Mouse (Mus musculus) brain, embryonic 18.5 days (tissue): ENCODE data around the gene Ugt1a2.
"Not testable (repeated sequence)": the region's sequence is repeated elsewhere in the genome, so short reads cannot be mapped to it uniquely, and the experiment has no call there.

ENCODE experiments used
- DNase-seq: peaks from one replicate; pipeline ENCODE4 v3.0.0-alpha.2; 2012; ENCODE audit warnings: low read depth, low spot score

The Ugt1a2 gene

DNA sequence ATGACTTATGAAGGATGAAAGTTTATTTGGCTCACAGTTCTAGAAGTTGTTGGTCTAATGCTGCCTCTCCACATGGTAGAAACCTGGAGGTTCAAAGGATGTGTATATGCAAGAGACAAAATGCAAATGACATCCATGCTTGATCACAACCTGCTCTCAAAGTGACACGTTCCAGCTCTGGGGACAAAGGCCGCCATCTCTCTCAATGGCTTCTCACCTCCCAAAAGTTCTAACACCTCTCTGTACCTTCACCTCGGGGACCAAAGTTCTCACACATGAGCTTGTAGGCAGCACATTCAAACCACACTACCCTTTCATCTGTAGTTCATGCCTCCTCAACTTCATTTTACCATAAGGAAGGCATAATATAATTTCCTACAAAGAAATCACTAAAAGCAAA is 17.2 kb downstream of the Ugt1a2 start:
- no peak for DNase-seq

DNA sequence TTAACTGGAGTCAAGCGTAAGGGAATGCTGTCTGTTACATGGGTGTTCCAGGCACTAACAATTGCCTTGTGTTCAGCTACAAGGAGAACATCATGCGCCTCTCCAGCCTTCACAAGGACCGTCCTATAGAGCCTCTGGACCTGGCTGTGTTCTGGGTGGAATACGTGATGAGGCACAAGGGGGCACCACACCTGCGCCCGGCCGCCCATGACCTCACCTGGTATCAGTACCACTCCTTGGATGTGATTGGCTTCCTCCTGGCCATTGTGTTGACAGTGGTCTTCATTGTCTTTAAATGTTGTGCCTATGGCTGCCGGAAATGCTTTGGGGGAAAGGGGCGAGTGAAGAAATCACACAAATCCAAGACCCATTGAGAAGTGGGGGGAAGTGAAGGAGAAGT is 17.6 kb downstream of the Ugt1a2 start:
- no peak for DNase-seq

DNA sequence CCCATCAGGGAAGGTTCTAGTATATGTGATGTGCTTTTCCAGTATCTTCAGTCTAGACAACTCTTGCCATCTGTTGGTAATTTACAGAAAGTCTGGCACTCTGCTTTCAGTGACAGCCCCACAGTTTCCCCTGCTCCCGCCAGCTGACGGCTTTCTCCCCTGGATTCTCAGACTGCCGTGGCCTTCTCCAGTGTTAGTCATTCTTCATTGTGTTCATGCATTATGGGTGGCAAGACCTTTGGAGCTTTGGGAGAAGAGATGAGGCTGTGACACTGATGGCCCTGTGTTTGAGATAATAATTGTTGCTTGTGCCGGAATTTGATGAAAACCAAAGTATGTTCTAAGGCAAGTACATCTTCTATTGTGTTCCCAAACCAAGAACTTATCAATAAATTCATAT is 18.2 kb downstream of the Ugt1a2 start:
- DNase-seq = no peak

DNA sequence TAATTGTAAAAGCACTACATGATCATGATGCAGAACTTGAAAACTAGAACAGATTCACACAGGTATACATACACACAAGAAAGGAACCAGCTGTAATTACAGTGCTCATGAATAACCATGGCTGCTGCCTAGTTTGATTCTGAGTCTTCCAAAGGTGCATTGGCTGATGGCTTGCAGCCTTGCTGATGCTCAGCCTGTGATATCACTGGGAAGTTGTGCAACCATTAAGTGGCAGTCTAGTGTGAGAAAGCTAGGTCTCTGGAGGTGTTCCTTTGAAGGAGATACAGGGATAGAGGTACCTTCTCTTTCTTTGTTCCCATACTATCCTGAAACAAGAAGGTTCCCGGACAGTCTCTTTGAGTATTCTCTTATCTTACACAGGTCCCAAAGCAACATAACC is 18.7 kb downstream of the Ugt1a2 start:
- no peak for DNase-seq

DNA sequence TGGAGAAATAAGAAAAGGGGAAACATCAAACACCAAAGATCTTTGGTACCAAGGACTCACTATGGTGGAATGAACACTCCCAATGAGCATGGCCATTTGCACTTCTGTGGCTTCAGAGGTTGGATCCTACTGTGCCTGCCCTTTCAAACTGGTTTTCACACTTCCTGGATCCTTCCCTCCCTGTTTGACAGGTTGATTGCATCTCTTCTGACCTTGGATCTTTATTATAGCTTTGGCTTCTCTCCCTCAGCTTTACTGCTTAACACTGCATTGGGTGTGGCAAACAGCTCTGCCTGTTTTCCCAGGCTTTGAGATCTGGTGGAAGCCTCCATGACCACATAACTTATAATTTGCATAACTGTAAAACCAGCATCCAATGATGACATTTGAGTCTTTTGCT is 19.9 kb downstream of the Ugt1a2 start:
- DNase-seq = no peak

DNA sequence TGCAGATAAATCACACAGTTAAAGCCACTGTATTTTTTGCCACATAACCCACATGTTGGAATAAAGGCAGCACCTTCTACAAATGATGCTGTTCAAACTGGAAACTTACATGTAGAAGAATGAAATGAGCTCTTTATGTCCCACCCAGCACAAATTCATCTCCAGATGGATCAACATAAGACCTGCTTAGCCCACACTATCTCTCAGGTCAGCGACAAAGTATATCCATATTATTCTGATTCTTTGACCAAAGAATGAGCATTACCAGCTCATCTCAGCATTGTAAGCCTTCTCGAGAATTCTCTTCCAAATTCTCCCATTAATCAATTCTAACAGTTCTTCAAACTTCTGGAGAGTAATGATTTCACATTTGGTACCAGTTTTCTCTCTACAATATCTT is 21.8 kb downstream of the Ugt1a2 start:
- DNase-seq = no peak

DNA sequence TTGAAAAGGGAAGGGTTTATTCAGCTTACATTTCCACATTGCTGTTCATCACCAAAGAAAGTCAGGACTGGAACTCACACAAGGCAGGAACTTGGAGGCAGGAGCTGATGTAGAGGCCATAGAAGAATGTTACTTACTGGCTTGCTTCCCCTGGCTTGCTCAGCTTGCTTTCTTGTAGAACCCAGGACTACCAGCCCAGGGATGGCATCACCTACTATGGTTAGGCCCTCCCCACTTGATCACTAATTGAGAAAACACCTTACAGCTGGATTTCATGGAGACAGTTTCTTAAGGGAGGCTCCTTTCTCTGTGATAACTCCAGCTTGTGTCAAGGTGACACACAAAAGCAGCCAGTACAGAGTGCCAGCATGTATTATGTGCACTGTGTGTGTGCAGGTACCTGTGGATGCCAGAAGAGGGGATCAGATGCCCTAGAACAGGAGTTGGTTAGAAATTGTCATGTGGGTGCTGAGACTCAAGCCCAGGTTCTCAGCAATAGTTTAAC is 22.7 kb downstream of the Ugt1a2 start:
- not testable (repeated sequence) for DNase-seq

DNA sequence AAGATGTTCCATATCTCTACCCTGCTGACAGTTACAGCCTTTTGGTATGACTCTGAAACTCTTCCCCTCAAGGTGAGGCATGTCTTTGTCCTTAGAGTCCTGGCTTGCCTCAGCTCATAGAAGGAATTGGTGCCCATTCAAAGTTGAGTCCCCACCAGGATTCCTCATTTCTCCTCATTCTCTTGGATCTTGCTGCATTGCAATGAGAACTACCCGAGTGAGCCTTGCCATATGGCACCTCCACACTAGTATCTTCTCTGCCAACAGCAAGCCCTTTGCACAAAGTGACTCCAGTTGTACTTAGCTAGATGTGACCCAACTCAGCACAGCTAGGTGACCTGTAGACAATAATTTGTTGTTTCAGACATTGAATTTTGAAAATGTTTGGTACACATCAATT is 23.2 kb downstream of the Ugt1a2 start:
- no peak for DNase-seq

DNA sequence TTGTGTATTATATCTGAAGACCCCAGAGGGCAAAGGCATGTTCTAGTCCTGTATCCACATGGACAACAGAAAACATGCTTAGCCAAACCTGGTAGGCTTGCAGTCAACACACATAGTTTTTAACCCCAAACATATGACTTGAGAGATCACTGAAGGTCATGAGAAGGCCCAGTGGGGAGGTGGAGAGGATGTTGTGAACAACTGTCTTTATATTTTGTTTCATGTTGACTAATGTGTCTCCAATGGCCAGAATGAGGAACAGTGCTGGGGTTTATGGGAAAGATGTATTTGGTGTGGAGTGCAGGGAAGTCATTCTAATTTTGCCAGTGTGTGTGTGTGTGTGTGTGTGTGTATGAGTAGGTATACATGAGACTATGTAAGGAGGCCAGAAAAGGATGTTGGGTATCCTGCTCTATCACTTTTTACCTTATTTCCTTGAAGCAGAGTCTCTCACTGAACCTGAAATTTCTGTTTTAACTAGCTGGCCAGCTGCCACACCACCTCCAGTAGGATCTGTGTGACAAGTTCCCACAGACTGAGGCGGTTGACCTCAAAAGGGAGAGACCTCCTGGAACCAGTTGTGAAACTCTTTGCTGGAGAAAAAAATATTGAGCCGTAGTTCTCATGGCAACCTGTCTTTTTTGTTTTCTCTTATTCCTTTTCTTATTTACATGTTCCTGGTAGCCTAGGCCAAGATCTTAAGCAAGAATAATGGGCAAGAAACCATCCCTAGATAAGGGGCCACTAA is 23.8 kb downstream of the Ugt1a2 start:
- no peak for DNase-seq

DNA sequence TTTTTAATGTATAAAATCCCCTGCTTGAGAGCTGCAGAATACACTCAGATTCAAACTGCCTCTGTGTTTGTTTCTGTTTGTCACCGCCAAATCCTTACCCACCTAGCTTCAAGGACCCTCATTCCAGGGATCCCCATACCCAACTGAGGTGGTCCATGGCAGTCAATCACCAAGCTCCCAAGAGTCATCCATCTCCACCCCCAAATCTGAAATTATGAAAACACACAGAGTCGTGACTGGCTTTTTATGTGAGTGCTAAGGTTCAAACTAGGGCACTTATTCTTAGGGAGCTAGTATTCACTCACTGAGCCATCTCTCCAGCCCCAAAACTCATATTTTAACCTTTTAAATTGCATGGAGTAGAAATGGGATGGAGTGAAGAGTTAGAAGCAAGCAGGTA is 24.9 kb downstream of the Ugt1a2 start:
- not testable (repeated sequence) for DNase-seq

DNA sequence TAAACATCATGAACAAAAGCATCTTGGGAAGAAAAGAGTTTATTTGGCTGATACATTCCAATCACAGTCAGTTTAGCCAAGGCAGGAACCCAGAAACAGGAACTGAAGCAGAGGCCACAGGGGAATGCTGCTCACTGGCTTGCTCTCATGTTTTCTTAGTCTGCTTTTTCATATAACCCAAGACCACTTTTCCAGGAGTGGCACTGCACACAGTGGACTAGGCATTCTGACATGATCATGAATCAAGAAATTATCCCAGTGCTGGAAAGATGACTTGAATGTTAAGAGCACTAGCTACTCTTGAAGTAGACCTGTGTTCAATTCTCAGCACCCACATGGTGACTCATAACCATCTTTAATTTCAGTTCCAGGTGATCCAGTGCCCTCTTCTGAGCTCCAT is 25.3 kb downstream of the Ugt1a2 start:
- no peak for DNase-seq

DNA sequence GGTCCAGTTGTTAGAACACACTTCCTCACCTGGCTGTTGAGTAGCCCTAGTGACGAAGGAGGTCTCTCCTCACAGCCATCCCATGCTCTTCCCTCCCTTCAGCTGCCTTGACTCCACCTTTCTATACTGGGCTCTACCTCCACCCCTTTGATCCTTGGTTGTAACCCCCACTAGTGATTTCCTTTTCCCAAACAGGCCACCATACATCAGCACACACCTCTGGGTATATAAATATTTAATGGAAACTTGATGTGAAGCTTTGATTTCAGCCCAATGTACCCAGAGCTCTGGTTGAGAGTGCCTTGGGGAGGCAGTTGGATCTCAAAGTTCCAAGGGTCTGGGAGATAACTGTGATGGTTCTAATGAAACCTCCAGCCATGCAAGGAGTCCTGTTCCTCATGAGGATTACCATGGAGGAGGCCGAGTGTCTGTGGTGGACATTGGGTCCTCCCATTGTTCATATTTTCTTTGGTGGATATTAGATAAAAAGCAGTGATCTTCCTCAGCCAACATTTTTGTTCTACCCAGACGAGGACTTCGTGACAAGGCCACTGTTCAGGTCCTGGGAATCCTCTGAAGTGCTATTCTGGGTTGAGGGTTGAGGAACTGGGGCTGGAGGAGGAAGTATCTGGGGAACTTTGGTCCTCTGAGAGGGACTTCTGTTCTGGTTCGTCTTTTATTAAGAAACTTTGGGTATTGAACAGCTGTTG is 26.4 kb downstream of the Ugt1a2 start, which contains the start of gene Mroh2a:
Gene Mroh2a (plus strand): TSS at position 317 of the 710 bp plus-strand sequence.
- no peak for DNase-seq

DNA sequence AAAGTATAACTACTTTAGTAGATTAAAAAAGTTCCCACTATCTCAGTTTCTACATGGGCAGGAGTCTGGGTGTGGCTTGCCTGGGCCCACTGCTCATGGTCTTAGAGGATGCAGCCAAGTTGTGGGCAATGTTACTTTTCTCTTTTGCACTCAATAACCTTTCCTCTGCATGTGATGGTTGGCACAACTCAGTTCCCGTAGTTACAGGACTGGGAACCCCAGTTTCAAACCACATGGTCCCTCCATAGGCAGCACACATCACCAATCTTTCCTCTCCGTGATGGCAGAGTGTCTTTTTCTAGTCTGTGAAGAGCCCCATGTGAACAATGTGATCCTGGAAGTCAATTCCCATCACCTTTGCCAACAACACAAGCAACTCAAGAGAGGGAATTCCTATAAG is 27.1 kb downstream of the Ugt1a2 start:
- DNase-seq = no peak

DNA sequence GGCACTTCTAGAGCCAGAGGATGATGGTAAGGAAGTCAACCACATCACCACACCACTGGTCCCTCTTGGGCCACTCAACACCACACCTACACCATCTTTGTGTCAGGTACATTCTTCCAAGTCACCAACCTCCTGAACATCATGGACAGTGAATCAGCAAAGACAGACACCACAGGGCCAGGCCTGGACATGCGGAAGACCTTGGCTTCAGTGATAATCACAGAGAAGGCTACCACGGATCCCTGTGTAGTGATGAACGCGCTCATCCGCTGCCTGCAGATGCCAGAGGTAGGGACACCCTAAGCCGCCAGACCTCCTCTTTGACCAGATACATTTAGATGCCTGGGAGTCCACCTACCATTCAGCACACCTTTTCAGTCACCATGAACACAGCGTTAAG is 27.7 kb downstream of the Ugt1a2 start:
- DNase-seq = no peak

DNA sequence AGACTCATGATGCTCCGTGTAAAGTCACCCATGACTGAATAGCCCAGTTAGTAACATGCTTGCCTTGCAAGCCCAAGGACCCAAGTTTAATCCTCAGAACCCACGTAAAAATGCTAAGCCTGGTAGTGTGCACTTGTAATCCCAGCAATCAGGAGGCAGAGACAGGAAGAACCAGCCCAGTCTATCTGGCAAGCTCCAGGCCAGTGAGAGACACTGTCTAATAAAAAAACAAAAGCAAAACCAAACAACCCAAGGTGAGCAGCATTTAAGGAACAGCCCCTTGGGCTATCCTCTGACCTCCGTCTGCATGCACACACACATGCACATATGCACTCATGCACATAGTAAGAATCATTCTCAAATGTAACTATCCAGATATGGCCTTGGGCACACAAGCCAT is 29.2 kb downstream of the Ugt1a2 start:
- DNase-seq = no peak

DNA sequence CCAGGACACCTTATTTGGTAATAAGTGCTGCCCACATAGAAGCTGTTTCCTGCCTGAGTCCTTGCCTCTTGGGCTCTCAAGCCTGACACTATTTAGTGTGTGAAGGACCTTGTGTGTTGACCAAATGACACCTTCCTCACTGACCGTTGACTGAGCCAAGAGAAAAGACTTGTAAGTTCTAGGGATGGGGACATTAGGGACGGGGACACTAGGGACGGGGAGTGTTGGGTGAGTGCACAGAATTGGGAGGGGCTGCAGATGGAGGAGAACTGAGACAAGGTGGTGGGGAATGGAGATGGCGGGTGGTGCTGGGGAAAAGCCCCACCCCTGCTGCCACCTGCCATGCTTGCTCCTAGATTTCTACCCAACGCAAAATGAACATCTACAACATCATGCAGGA is 29.6 kb downstream of the Ugt1a2 start:
- DNase-seq = no peak

DNA sequence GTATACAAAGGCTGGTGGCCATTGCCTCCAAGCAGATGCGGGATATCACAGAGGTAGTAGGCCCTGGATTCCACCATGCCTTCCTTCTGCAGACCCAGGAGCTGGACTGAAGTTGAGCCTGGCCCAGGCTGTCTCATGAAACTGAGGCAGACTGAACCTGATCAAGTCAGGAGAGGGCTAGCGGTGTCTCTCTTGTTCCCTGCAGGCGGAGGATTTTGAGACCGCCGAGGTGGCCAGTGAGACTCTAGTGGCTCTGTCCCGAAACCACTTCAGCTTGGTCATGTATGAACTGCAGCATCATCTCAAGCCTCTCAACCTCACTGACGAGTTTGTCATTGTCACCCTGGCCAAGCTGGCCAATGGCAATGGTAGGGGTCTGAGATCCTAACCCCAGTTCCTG is 30.0 kb downstream of the Ugt1a2 start:
- no peak for DNase-seq

DNA sequence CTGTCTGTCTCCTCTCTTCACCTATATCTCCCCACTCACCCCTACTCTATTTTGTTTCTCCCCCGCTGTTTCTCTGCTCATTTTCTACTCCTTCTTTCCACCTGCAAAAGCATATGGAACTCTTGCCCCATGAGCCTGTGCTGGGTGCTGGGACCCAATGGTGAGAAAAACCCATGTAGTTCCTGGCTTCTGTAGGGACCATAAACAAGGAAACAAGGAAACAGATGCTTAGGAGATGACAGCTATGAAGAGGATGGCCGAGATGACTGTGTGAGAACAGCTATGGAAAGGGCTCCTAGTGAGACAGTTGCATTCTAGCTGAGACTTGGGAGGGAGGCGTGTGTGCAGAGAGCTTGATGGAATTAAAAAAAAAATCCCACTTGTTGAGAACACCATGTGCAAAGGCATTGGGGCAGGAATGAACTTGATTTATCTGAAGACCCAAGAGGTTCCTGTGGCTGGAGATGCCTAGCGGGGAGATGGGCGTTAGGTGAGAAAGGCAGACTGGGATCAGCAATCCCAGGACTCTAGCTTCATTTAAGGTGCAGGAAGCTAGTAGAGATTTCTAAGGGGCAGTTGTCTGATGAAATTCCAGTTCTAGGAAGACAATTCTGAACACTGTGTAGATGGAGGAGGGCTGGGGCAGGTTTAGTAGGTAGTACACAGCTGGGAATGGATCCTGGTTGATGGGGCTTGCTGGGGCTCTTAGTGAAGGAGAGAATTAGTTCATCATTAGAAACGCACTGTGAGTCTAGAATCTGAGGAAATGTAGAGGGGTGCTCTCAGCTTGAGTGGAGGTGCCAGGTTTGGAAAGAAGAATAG is 30.8 kb downstream of the Ugt1a2 start:
- DNase-seq = no peak

DNA sequence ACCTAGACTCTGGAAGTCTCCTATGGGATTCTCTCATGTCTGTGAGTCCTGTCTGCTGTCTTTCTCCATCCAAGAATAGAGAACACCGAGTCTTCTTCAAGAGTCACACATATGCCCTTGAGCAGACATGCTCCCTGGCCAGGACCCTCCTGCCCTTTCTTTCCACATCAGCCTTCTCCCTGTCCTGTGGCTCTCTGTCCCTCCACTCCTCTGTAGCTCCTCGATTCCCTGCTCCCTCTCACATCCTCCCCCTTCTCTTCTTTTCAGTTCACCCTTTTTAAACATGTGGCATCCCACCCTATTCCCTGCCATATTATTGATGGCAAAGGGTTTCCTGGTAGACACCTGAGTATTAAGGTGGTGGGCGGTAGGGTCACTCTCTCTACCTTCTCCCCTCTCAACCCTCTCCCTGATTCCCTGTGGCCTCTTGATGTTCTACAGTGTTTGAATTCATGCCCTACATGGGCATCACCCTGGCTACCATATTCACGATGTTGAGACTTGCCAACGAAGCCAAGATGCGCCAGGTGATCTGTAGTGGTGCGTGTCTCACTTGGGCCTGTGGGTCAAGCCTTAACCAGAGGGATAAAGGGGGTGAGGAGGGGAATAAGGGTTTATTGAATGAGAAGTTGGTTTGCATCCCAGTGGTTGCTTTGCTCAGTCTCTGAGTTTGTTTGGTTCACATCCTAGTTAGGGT is 31.6 kb downstream of the Ugt1a2 start:
- no peak for DNase-seq

DNA sequence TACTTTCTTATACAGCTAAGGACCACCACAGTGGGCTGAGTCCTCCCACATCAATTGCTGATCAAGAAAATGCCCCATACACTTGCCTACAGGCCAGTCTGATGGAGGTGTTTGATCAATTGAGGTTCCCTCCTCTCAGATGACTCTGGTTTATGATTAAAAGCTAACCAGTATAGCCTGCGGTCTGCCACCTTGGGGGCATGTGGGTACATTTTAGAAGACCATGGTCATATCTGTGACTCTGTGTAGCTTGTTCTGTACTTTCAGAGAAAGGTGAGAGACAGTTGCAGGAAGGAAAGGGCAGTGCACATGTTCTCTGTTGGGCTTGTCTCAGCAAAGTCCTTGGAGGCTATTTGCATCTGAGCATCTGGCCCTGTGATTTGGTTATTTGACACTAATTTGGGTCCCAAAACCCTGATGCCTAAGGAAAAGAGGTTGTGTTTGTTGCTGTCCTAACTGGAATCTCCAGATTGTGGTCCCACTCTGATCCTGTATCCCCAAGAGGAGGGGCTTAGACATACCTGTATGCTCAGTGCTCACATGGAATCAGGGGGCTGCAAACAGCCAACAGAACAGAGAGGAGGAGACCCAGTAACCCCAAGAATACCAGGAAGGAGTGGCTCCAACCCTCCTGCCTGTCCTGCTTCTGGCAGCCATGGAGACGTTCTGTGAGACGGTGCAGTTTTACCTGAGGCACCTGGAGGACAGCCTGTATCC is 32.4 kb downstream of the Ugt1a2 start:
- DNase-seq = no peak
